In genomic region chr3:94372641-94373040, GRCm38 (mm10) we compare ENCODE assay signal across 8 mouse cellular contexts. TPM values are rescaled to one million over a fixed set of nuclear protein-coding genes. Genes with fewer than 3 reads are reported as not detected.
DNase-seq lines count a peak whose midpoint lies in the region; ATAC-seq lines count a peak whose summit lies in the region.

Gene Rorc (plus strand): TSS chr3:94372794.

- 0 out of 2 replicates have a peak, but pooled peaks have one; percentile 14 for ATAC-seq in forebrain, embryonic 15.5 days (replicated peaks)
- no peak for ATAC-seq in midbrain, embryonic 15.5 days (replicated peaks)

- H3K27ac ChIP-seq in forebrain, embryonic 15.5 days (replicated peaks) = no peak within 1 kb of the TSS
- peak within 1 kb of the TSS; percentile 42; the same call in 1 of the 2 replicates for H3K27ac ChIP-seq in limb, embryonic 10.5 days
- H3K27ac ChIP-seq in midbrain, embryonic 15.5 days = no peak within 1 kb of the TSS

- peak; percentile 41 for DNase-seq in urinary bladder, adult 2 months (ENCODE audit: low spot score)
- no peak for DNase-seq in urinary bladder, postnatal 4 days (ENCODE audit: low spot score in 2 of 2)
- DNase-seq in heart, postnatal 4 days = peak; percentile 61
- no peak for DNase-seq in limb, embryonic 10.5 days (ENCODE audit: low spot score)
- no peak for DNase-seq in left cerebral cortex, adult 9 months (ENCODE audit: low spot score in 2 of 2)
- DNase-seq in layer of hippocampus, adult 9-10 months (ENCODE audit: low spot score) = no peak

- peak within 1 kb of the TSS; percentile 7; the same call in 1 of the 2 replicates for H3K4me3 ChIP-seq in forebrain, embryonic 15.5 days
- H3K4me3 ChIP-seq in limb, embryonic 10.5 days = peak within 1 kb of the TSS; percentile 24
- 0 out of 2 replicates have a peak within 1 kb of the TSS, but pooled peaks have one; percentile 7 for H3K4me3 ChIP-seq in midbrain, embryonic 15.5 days

- H3K4me2 ChIP-seq in forebrain, embryonic 15.5 days (replicated peaks) = peak within 1 kb of the TSS; percentile 37
- peak within 1 kb of the TSS; percentile 42 for H3K4me2 ChIP-seq in midbrain, embryonic 15.5 days

- no peaks in the 10 kb centered on the region for H3K9me3 ChIP-seq in forebrain, embryonic 15.5 days
- H3K9me3 ChIP-seq in limb, embryonic 10.5 days (replicated peaks) = no peaks in the 10 kb centered on the region
- no peaks in the 10 kb centered on the region for H3K9me3 ChIP-seq in midbrain, embryonic 15.5 days

- peaks cover 29% of the 10 kb centered on the region for H3K4me1 ChIP-seq in forebrain, embryonic 15.5 days
- peaks cover 32% of the 10 kb centered on the region for H3K4me1 ChIP-seq in limb, embryonic 10.5 days
- H3K4me1 ChIP-seq in midbrain, embryonic 15.5 days = peaks cover 22% of the 10 kb centered on the region

- H3K27me3 ChIP-seq in forebrain, embryonic 15.5 days = no peaks in the 10 kb centered on the region
- peaks cover 44% of the 10 kb centered on the region for H3K27me3 ChIP-seq in limb, embryonic 10.5 days (ENCODE audit: low read depth, poor library complexity, severe bottlenecking)
- no peaks in the 10 kb centered on the region for H3K27me3 ChIP-seq in midbrain, embryonic 15.5 days (replicated peaks)

- 12% methylated on average over 5 of the region's 5 CpGs for WGBS in forebrain, embryonic 15.5 days
- 10% methylated on average over 5 of the region's 5 CpGs for WGBS in limb, embryonic 10.5 days
- 14% methylated on average over 5 of the region's 5 CpGs for WGBS in midbrain, embryonic 15.5 days

- no peaks in the 10 kb centered on the region for H3K36me3 ChIP-seq in forebrain, embryonic 15.5 days
- H3K36me3 ChIP-seq in limb, embryonic 10.5 days = no peaks in the 10 kb centered on the region
- no peaks in the 10 kb centered on the region for H3K36me3 ChIP-seq in midbrain, embryonic 15.5 days (replicated peaks)

- H3K9ac ChIP-seq in forebrain, embryonic 15.5 days (replicated peaks) = 0 out of 2 replicates have a peak within 1 kb of the TSS, but pooled peaks have one; percentile 13
- no peak within 1 kb of the TSS for H3K9ac ChIP-seq in midbrain, embryonic 15.5 days

RNA-seq across cellular contexts. Expression of gene Rorc, which starts in this region (rescaled TPM):
- polyA plus RNA-seq in urinary bladder, adult 2 months (2012; rRNA removed) = 12.8 and 13.3 TPM in 2 replicates
- polyA plus RNA-seq in forebrain, embryonic 15.5 days (2015; fragmentation: Nextera tagmentation; extraction: Ambion mirVana) = 1.0 and 1.2 TPM in 2 replicates
- 10 to 100 TPM; 17.7 to 18.1 TPM for total RNA-seq in heart, postnatal 4 days (2021)
- 0.15 TPM in 1 of 2 replicates, not detected in the other for polyA plus RNA-seq in limb, embryonic 10.5 days (2016; fragmentation: Nextera tagmentation; extraction: Ambion mirVana)
- polyA plus RNA-seq in midbrain, embryonic 15.5 days (2015; fragmentation: Nextera tagmentation; extraction: Ambion mirVana) = 0.23 and 0.39 TPM in 2 replicates

Comparison
In these comparisons a context has a peak if more than half of its experiments do, and no peak if none do; other contexts are left out.
1. DNase-seq: peak in urinary bladder, adult 2 months (single experiment) and heart, postnatal 4 days (single experiment); none in urinary bladder, postnatal 4 days (0 of 2), limb, embryonic 10.5 days (single experiment), left cerebral cortex, adult 9 months (0 of 2) and layer of hippocampus, adult 9-10 months (single experiment).
2. Peak in every context shown above with its lines, with median percentiles within 50 percentile points of each other: H3K4me3 ChIP-seq.